Mouse (Mus musculus): ENCODE results near the gene Trim2. TPM values are rescaled to one million over a fixed set of nuclear protein-coding genes. Genes with fewer than 3 reads are reported as not detected.
A peak's percentile ranks its signal among the peaks of the same experiment; 100 is the strongest.

Gene Trim2
- polyA plus RNA-seq, 1 experiment from 2014 or later = 115 TPM

GRCm38 (mm10) chr3:84260024-84260535 lies 46.6 kb downstream of the Trim2 start:
- H3K27ac ChIP-seq (ENCODE audit: low read depth, low read length) = peak overlapping the region; percentile 93

GRCm38 (mm10) chr3:84259281-84260023 lies 47.2 kb downstream of the Trim2 start:
- Histone ChIP-seq H3K9ac (ENCODE audit: low read length) (peak overlapping the region; percentile 88), H3K4me2 (ENCODE audit: low read depth) (peak overlapping the region; percentile 97), H3K27me3 (ENCODE audit: control insufficient read depth, insufficient read depth, low read length) (no peaks in the 10 kb centered on the region), H3K4me3 (ENCODE audit: low read depth, low read length) (peak overlapping the region; percentile 71), H3K36me3 (ENCODE audit: control insufficient read depth, insufficient read depth, low read length) (no peaks in the 10 kb centered on the region), H3K9me3 (ENCODE audit: control insufficient read depth, low read length) (no peaks in the 10 kb centered on the region), H3K4me1 (ENCODE audit: control insufficient read depth, insufficient read depth, low read length) (peaks cover 38% of the 10 kb centered on the region), H3K27ac (ENCODE audit: low read depth, low read length) (peak overlapping the region; percentile 93)
- DNase-seq (ENCODE audit: low spot score) (peak; percentile 73), ATAC-seq (ENCODE audit: insufficient read depth, low FRiP score, low TSS enrichment) (peak; percentile 45)
- under 1% methylated on average over 62 of the region's 74 CpGs for WGBS

More at GRCm38 (mm10) chr3:84260024-84260535, 46.6 kb downstream of the Trim2 start:
- WGBS = 5% methylated on average over 6 of the region's 8 CpGs
- Histone ChIP-seq H3K9me3 (ENCODE audit: control insufficient read depth, low read length) (no peaks in the 10 kb centered on the region), H3K4me1 (ENCODE audit: control insufficient read depth, insufficient read depth, low read length) (peaks cover 40% of the 10 kb centered on the region), H3K4me3 (ENCODE audit: low read depth, low read length) (peak overlapping the region; percentile 71), H3K27me3 (ENCODE audit: control insufficient read depth, insufficient read depth, low read length) (no peaks in the 10 kb centered on the region), H3K4me2 (ENCODE audit: low read depth) (peak overlapping the region; percentile 97), H3K9ac (ENCODE audit: low read length) (peak overlapping the region; percentile 88), H3K36me3 (ENCODE audit: control insufficient read depth, insufficient read depth, low read length) (no peaks in the 10 kb centered on the region)
- 0 out of 2 replicates have a peak, but pooled peaks have one; percentile 18 for ATAC-seq (ENCODE audit: insufficient read depth, low FRiP score, low TSS enrichment)
- DNase-seq (ENCODE audit: low spot score) = peak; percentile 25

- H3K27ac ChIP-seq (ENCODE audit: low read depth, low read length) = no peak overlapping the region
- 7% methylated on average over 13 of the region's 13 CpGs for WGBS
- H3K9me3 ChIP-seq (ENCODE audit: control insufficient read depth, low read length) = no peaks in the 10 kb centered on the region
- H3K4me3 ChIP-seq (ENCODE audit: low read depth, low read length) = peak overlapping the region; percentile 71
- H3K4me1 ChIP-seq (ENCODE audit: control insufficient read depth, insufficient read depth, low read length) = peaks cover 38% of the 10 kb centered on the region
- no peaks in the 10 kb centered on the region for H3K36me3 ChIP-seq (ENCODE audit: control insufficient read depth, insufficient read depth, low read length)
- peak overlapping the region; percentile 88 for H3K9ac ChIP-seq (ENCODE audit: low read length)
- H3K27me3 ChIP-seq (ENCODE audit: control insufficient read depth, insufficient read depth, low read length) = no peaks in the 10 kb centered on the region
- peak overlapping the region; percentile 97 for H3K4me2 ChIP-seq (ENCODE audit: low read depth)
- peak; percentile 32 for DNase-seq (ENCODE audit: low spot score)
- ATAC-seq (ENCODE audit: insufficient read depth, low FRiP score, low TSS enrichment) = no peak
Measured at GRCm38 (mm10) chr3:84258518-84259031, 48.1 kb downstream of the Trim2 start.

- H3K4me1 ChIP-seq (ENCODE audit: control insufficient read depth, insufficient read depth, low read length) = peaks cover 38% of the 10 kb centered on the region
- no peaks in the 10 kb centered on the region for H3K36me3 ChIP-seq (ENCODE audit: control insufficient read depth, insufficient read depth, low read length)
- DNase-seq (ENCODE audit: low spot score) = peak; percentile 26
- no peak overlapping the region for H3K27ac ChIP-seq (ENCODE audit: low read depth, low read length)
- H3K27me3 ChIP-seq (ENCODE audit: control insufficient read depth, insufficient read depth, low read length) = no peaks in the 10 kb centered on the region
- ATAC-seq (ENCODE audit: insufficient read depth, low FRiP score, low TSS enrichment) = no peak
- peak overlapping the region; percentile 11; the same call in 1 of the 2 replicates for H3K9ac ChIP-seq (ENCODE audit: low read length)
- WGBS = 10% methylated on average over 10 of the region's 10 CpGs
- H3K4me2 ChIP-seq (ENCODE audit: low read depth) = peak overlapping the region; percentile 97
- peak overlapping the region; percentile 71 for H3K4me3 ChIP-seq (ENCODE audit: low read depth, low read length)
- no peaks in the 10 kb centered on the region for H3K9me3 ChIP-seq (ENCODE audit: control insufficient read depth, low read length)
Measured at GRCm38 (mm10) chr3:84257989-84258517, 48.6 kb downstream of the Trim2 start.

GRCm38 (mm10) chr3:84254520-84254878 lies 52.2 kb downstream of the Trim2 start:
- Histone ChIP-seq H3K4me1 (ENCODE audit: control insufficient read depth, insufficient read depth, low read length) (peaks cover 27% of the 10 kb centered on the region), H3K4me3 (ENCODE audit: low read depth, low read length) (no peak overlapping the region), H3K9me3 (ENCODE audit: control insufficient read depth, low read length) (no peaks in the 10 kb centered on the region), H3K27me3 (ENCODE audit: control insufficient read depth, insufficient read depth, low read length) (no peaks in the 10 kb centered on the region), H3K36me3 (ENCODE audit: control insufficient read depth, insufficient read depth, low read length) (no peaks in the 10 kb centered on the region), H3K4me2 (ENCODE audit: low read depth) (no peak overlapping the region), H3K9ac (ENCODE audit: low read length) (no peak overlapping the region), H3K27ac (ENCODE audit: low read depth, low read length) (peak overlapping the region; percentile 51; the same call in 1 of the 2 replicates)
- WGBS = 90% methylated on average over 2 of the region's 2 CpGs
- no peak for DNase-seq (ENCODE audit: low spot score)
- ATAC-seq (ENCODE audit: insufficient read depth, low FRiP score, low TSS enrichment) = no peak

GRCm38 (mm10) chr3:84253655-84254519 lies 52.8 kb downstream of the Trim2 start:
- peaks cover 27% of the 10 kb centered on the region for H3K4me1 ChIP-seq (ENCODE audit: control insufficient read depth, insufficient read depth, low read length)
- H3K36me3 ChIP-seq (ENCODE audit: control insufficient read depth, insufficient read depth, low read length) = no peaks in the 10 kb centered on the region
- H3K9ac ChIP-seq (ENCODE audit: low read length) = no peak overlapping the region
- DNase-seq (ENCODE audit: low spot score) (no peak), ATAC-seq (ENCODE audit: insufficient read depth, low FRiP score, low TSS enrichment) (no peak)
- H3K27me3 ChIP-seq (ENCODE audit: control insufficient read depth, insufficient read depth, low read length) = no peaks in the 10 kb centered on the region
- no peaks in the 10 kb centered on the region for H3K9me3 ChIP-seq (ENCODE audit: control insufficient read depth, low read length)
- H3K27ac ChIP-seq (ENCODE audit: low read depth, low read length) = peak overlapping the region; percentile 51
- no peak overlapping the region for H3K4me3 ChIP-seq (ENCODE audit: low read depth, low read length)
- H3K4me2 ChIP-seq (ENCODE audit: low read depth) = no peak overlapping the region
- WGBS = 50% methylated on average over 9 of the region's 9 CpGs

GRCm38 (mm10) chr3:84252776-84253654 lies 53.7 kb downstream of the Trim2 start:
- H3K9me3 ChIP-seq (ENCODE audit: control insufficient read depth, low read length) = no peaks in the 10 kb centered on the region
- DNase-seq (ENCODE audit: low spot score) (no peak), ATAC-seq (ENCODE audit: insufficient read depth, low FRiP score, low TSS enrichment) (peak; percentile 76; the same call in 1 of the 2 replicates)
- 71% methylated on average over 11 of the region's 11 CpGs for WGBS
- H3K4me1 ChIP-seq (ENCODE audit: control insufficient read depth, insufficient read depth, low read length) = peaks cover 26% of the 10 kb centered on the region
- H3K27ac ChIP-seq (ENCODE audit: low read depth, low read length) = peak overlapping the region; percentile 51
- H3K36me3 ChIP-seq (ENCODE audit: control insufficient read depth, insufficient read depth, low read length) = no peaks in the 10 kb centered on the region
- H3K4me2 ChIP-seq (ENCODE audit: low read depth) = no peak overlapping the region
- H3K27me3 ChIP-seq (ENCODE audit: control insufficient read depth, insufficient read depth, low read length) = no peaks in the 10 kb centered on the region
- no peak overlapping the region for H3K4me3 ChIP-seq (ENCODE audit: low read depth, low read length)
- H3K9ac ChIP-seq (ENCODE audit: low read length) = no peak overlapping the region
